Mouse (Mus musculus): ENCODE data around the gene Parvg.

Gene Parvg

GRCm38 (mm10) chr15:84349915-84350738, 26.3 kb downstream of the Parvg start:
- DNase-seq (ENCODE audit: low spot score in 2 of 2), result no peak

- no peak for DNase-seq (ENCODE audit: low spot score in 2 of 2)
Observed at GRCm38 (mm10) chr15:84351342-84351741, 27.5 kb downstream of the Parvg start.

GRCm38 (mm10) chr15:84351915-84352844, 28.4 kb downstream of the Parvg start:
- no peak for DNase-seq (ENCODE audit: low spot score in 2 of 2)

- DNase-seq (ENCODE audit: low spot score in 2 of 2), result no peak
Observed at GRCm38 (mm10) chr15:84355081-84355480, 31.3 kb downstream of the Parvg start.

GRCm38 (mm10) chr15:84364746-84365145, 40.9 kb downstream of the Parvg start:
- no peak for DNase-seq (ENCODE audit: low spot score in 2 of 2)

- DNase-seq (ENCODE audit: low spot score in 2 of 2), result no peak
Observed at GRCm38 (mm10) chr15:84365675-84366381, 42.0 kb downstream of the Parvg start.

- no peak for DNase-seq (ENCODE audit: low spot score in 2 of 2)
Observed at GRCm38 (mm10) chr15:84366574-84366989, 42.8 kb downstream of the Parvg start.

- DNase-seq (ENCODE audit: low spot score in 2 of 2), result no peak
Observed at GRCm38 (mm10) chr15:84367402-84367801, 43.6 kb downstream of the Parvg start.

GRCm38 (mm10) chr15:84372801-84373200, 49.0 kb downstream of the Parvg start:
- DNase-seq (ENCODE audit: low spot score in 2 of 2), result no peak

- DNase-seq (ENCODE audit: low spot score in 2 of 2), result no peak
Observed at GRCm38 (mm10) chr15:84378734-84379133, 54.9 kb downstream of the Parvg start.

- peak; percentile 37 to 71 for DNase-seq (ENCODE audit: low spot score in 2 of 2)
Observed at GRCm38 (mm10) chr15:84380181-84380580, 56.4 kb downstream of the Parvg start.

- DNase-seq (ENCODE audit: low spot score in 2 of 2), result no peak
Observed at GRCm38 (mm10) chr15:84384066-84384465, 60.2 kb downstream of the Parvg start.

- no peak for DNase-seq (ENCODE audit: low spot score in 2 of 2)
Observed at GRCm38 (mm10) chr15:84385995-84386565, 62.3 kb downstream of the Parvg start.

GRCm38 (mm10) chr15:84388698-84389131, 64.9 kb downstream of the Parvg start:
- no peak for DNase-seq (ENCODE audit: low spot score in 2 of 2)

- DNase-seq (ENCODE audit: low spot score in 2 of 2), result no peak
Observed at GRCm38 (mm10) chr15:84392131-84392530, 68.3 kb downstream of the Parvg start.

Data from urinary bladder, adult 18-20 months (tissue).